Mouse (Mus musculus): ENCODE measurements around the gene Tmed2. TPM values are rescaled to one million over a fixed set of nuclear protein-coding genes. Genes with fewer than 3 reads are reported as not detected.

The Tmed2 gene
- polyA plus RNA-seq, 1 experiment from 2014 or later: 588 TPM

GRCm38 (mm10) chr5:124509200-124509599 is 31.3 kb upstream of the Tmed2 start:
- H3K36me3 ChIP-seq (ENCODE audit: insufficient read depth): peaks cover 38% of the 10 kb centered on the region
- DNase-seq (no peak), ATAC-seq (ENCODE audit: insufficient read depth) (peak; percentile 2; the same call in 1 of the 2 replicates)
- TF ChIP-seq CTCF (IDR thresholded peaks at IDR 0.05; ENCODE audit: low read depth): no peak
- WGBS: 89% methylated on average over 6 of the region's 6 CpGs
- H3K27me3 ChIP-seq (ENCODE audit: insufficient read depth, low read length): no peaks in the 10 kb centered on the region
- no peak overlapping the region for H3K9ac ChIP-seq
- peak overlapping the region; percentile 65; the same call in 1 of the 2 replicates for H3K27ac ChIP-seq (ENCODE audit: low read depth)
- H3K4me3 ChIP-seq (ENCODE audit: low read depth, low read length): no peak overlapping the region
- no peak overlapping the region for H3K4me2 ChIP-seq
- no peaks in the 10 kb centered on the region for H3K9me3 ChIP-seq (ENCODE audit: low read depth, low read length)
- no peaks in the 10 kb centered on the region for H3K4me1 ChIP-seq (ENCODE audit: insufficient read depth)

- DNase-seq (peak; percentile 69), ATAC-seq (ENCODE audit: insufficient read depth) (peak; percentile 75; the same call in 1 of the 2 replicates)
- Histone ChIP-seq H3K9ac (no peak overlapping the region), H3K4me2 (no peak overlapping the region), H3K36me3 (ENCODE audit: insufficient read depth) (peaks cover 41% of the 10 kb centered on the region), H3K27me3 (ENCODE audit: insufficient read depth, low read length) (no peaks in the 10 kb centered on the region), H3K27ac (ENCODE audit: low read depth) (peak overlapping the region; percentile 65; the same call in 1 of the 2 replicates), H3K4me3 (ENCODE audit: low read depth, low read length) (no peak overlapping the region), H3K4me1 (ENCODE audit: insufficient read depth) (no peaks in the 10 kb centered on the region), H3K9me3 (ENCODE audit: low read depth, low read length) (no peaks in the 10 kb centered on the region)
- WGBS: 50% methylated on average over 12 of the region's 12 CpGs
- TF ChIP-seq CTCF (IDR thresholded peaks at IDR 0.05; ENCODE audit: low read depth): no peak
Measured at GRCm38 (mm10) chr5:124509742-124510237, 30.7 kb upstream of the Tmed2 start.

GRCm38 (mm10) chr5:124510536-124511050 is 29.9 kb upstream of the Tmed2 start:
- no peaks in the 10 kb centered on the region for H3K9me3 ChIP-seq (ENCODE audit: low read depth, low read length)
- H3K9ac ChIP-seq: no peak overlapping the region
- H3K4me2 ChIP-seq: no peak overlapping the region
- TF ChIP-seq CTCF (IDR thresholded peaks at IDR 0.05; ENCODE audit: low read depth): no peak
- H3K27ac ChIP-seq (ENCODE audit: low read depth): no peak overlapping the region
- no peaks in the 10 kb centered on the region for H3K27me3 ChIP-seq (ENCODE audit: insufficient read depth, low read length)
- no peak for DNase-seq
- H3K36me3 ChIP-seq (ENCODE audit: insufficient read depth): peaks cover 47% of the 10 kb centered on the region
- no peak for ATAC-seq (ENCODE audit: insufficient read depth)
- no peaks in the 10 kb centered on the region for H3K4me1 ChIP-seq (ENCODE audit: insufficient read depth)
- 81% methylated on average over 10 of the region's 10 CpGs for WGBS
- no peak overlapping the region for H3K4me3 ChIP-seq (ENCODE audit: low read depth, low read length)

GRCm38 (mm10) chr5:124515789-124516188 is 24.7 kb upstream of the Tmed2 start:
- no peaks in the 10 kb centered on the region for H3K4me1 ChIP-seq (ENCODE audit: insufficient read depth)
- no peak for TF ChIP-seq CTCF (IDR thresholded peaks at IDR 0.05; ENCODE audit: low read depth)
- peaks cover 56% of the 10 kb centered on the region for H3K36me3 ChIP-seq (ENCODE audit: insufficient read depth)
- WGBS: 83% methylated on average over 5 of the region's 5 CpGs
- ATAC-seq (ENCODE audit: insufficient read depth) (no peak), DNase-seq (no peak)
- no peaks in the 10 kb centered on the region for H3K9me3 ChIP-seq (ENCODE audit: low read depth, low read length)
- no peak overlapping the region for H3K4me2 ChIP-seq
- H3K4me3 ChIP-seq (ENCODE audit: low read depth, low read length): no peak overlapping the region
- no peaks in the 10 kb centered on the region for H3K27me3 ChIP-seq (ENCODE audit: insufficient read depth, low read length)
- no peak overlapping the region for H3K9ac ChIP-seq
- H3K27ac ChIP-seq (ENCODE audit: low read depth): no peak overlapping the region

DNA sequence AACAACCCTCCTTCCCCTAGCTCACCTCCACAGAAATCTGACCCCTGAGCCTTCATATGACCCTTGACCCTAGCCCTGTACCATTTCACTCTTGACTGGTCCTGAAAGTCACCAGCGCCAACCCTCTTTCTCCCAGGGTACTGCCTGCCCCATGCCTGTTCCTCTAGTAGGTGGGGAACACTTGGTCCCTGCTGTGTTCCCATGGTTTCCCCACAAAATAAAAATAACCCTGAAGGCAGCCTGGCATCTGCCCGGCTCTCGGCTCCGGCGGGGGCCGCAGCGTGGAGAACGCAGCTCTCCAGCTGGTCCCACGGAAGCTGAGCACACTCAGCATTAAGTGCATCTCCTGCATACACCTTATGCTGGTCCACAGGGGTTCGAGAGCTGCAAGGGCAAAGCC is 21.8 kb upstream of the Tmed2 start:
- Histone ChIP-seq H3K27me3 (ENCODE audit: insufficient read depth, low read length) (no peaks in the 10 kb centered on the region), H3K9me3 (ENCODE audit: low read depth, low read length) (no peaks in the 10 kb centered on the region), H3K4me1 (ENCODE audit: insufficient read depth) (no peaks in the 10 kb centered on the region), H3K36me3 (ENCODE audit: insufficient read depth) (peaks cover 34% of the 10 kb centered on the region), H3K4me2 (no peak overlapping the region), H3K9ac (no peak overlapping the region), H3K4me3 (ENCODE audit: low read depth, low read length) (no peak overlapping the region), H3K27ac (ENCODE audit: low read depth) (no peak overlapping the region)
- no peak for ATAC-seq (ENCODE audit: insufficient read depth)
- no peak for TF ChIP-seq CTCF (IDR thresholded peaks at IDR 0.05; ENCODE audit: low read depth)
- 94% methylated on average over 10 of the region's 10 CpGs for WGBS
- DNase-seq: no peak

- H3K36me3 ChIP-seq (ENCODE audit: insufficient read depth): peaks cover 18% of the 10 kb centered on the region
- no peak overlapping the region for H3K9ac ChIP-seq
- H3K4me2 ChIP-seq: no peak overlapping the region
- 85% methylated on average over 4 of the region's 4 CpGs for WGBS
- no peaks in the 10 kb centered on the region for H3K9me3 ChIP-seq (ENCODE audit: low read depth, low read length)
- H3K4me1 ChIP-seq (ENCODE audit: insufficient read depth): no peaks in the 10 kb centered on the region
- no peak overlapping the region for H3K4me3 ChIP-seq (ENCODE audit: low read depth, low read length)
- no peak overlapping the region for H3K27ac ChIP-seq (ENCODE audit: low read depth)
- no peak for DNase-seq
- no peaks in the 10 kb centered on the region for H3K27me3 ChIP-seq (ENCODE audit: insufficient read depth, low read length)
- ATAC-seq (ENCODE audit: insufficient read depth): no peak
- no peak for TF ChIP-seq CTCF (IDR thresholded peaks at IDR 0.05; ENCODE audit: low read depth)
Measured at GRCm38 (mm10) chr5:124521588-124521987, 18.9 kb upstream of the Tmed2 start.

- DNase-seq (peak; percentile 45), ATAC-seq (ENCODE audit: insufficient read depth) (no peak)
- Histone ChIP-seq H3K27ac (ENCODE audit: low read depth) (no peak overlapping the region), H3K4me3 (ENCODE audit: low read depth, low read length) (no peak overlapping the region), H3K4me2 (no peak overlapping the region), H3K9me3 (ENCODE audit: low read depth, low read length) (no peaks in the 10 kb centered on the region), H3K27me3 (ENCODE audit: insufficient read depth, low read length) (no peaks in the 10 kb centered on the region), H3K36me3 (ENCODE audit: insufficient read depth) (peaks cover 12% of the 10 kb centered on the region), H3K4me1 (ENCODE audit: insufficient read depth) (no peaks in the 10 kb centered on the region), H3K9ac (no peak overlapping the region)
- TF ChIP-seq CTCF (IDR thresholded peaks at IDR 0.05; ENCODE audit: low read depth): peak; percentile 47
- WGBS: 95% methylated on average over 8 of the region's 8 CpGs
Measured at GRCm38 (mm10) chr5:124523032-124523431, 17.5 kb upstream of the Tmed2 start.

Data from lung, embryonic 14.5 days (tissue).